Mouse (Mus musculus) spleen, postnatal 14 days (tissue): ENCODE measurements around the gene Gm10229.
"Not testable (repeated sequence)": the region's sequence is repeated elsewhere in the genome, so short reads cannot be mapped to it uniquely, and the experiment has no call there.

ENCODE experiments used
- DNase-seq, 2 experiments: peaks; one replicate each; pipeline ENCODE4 v3.0.0; 2021 to 2022; ENCODE audit warnings: low spot score in 2 of 2

The Gm10229 gene

GRCm38 (mm10) chr16:89014984-89015383 is at the start of gene Gm10229:
TSS of gene Gm10229 (plus strand) at chr16:89015284.
- not testable (repeated sequence) for DNase-seq

GRCm38 (mm10) chr16:89010659-89011058 is 4.4 kb upstream of the Gm10229 start, which contains the start of gene Krtap22-2:
TSS of gene Krtap22-2 (minus strand) at chr16:89010759.
- no peak for DNase-seq

GRCm38 (mm10) chr16:89013973-89014372 is 1.1 kb upstream of the Gm10229 start:
- no peak for DNase-seq

GRCm38 (mm10) chr16:89031399-89031798 is 16.3 kb downstream of the Gm10229 start, which contains the start of gene Krtap6-1:
TSS of gene Krtap6-1 (plus strand) at chr16:89031699.
- DNase-seq, result not testable (repeated sequence)

- DNase-seq, result not testable (repeated sequence)
Observed at GRCm38 (mm10) chr16:89041372-89041771, 26.3 kb downstream of the Gm10229 start, which contains the start of gene Gm10228. TSS of gene Gm10228 (minus strand) at chr16:89041472.

- DNase-seq, result no peak
Observed at GRCm38 (mm10) chr16:89047783-89048182, 32.7 kb downstream of the Gm10229 start, which contains the start of gene Krtap6-5. TSS of gene Krtap6-5 (minus strand) at chr16:89047883.

GRCm38 (mm10) chr16:89063902-89064301 is 48.8 kb downstream of the Gm10229 start, which contains the start of gene 1110025L11Rik:
TSS of gene 1110025L11Rik (minus strand) at chr16:89064002.
- DNase-seq, result not testable (repeated sequence)
